Mouse (Mus musculus) layer of hippocampus, adult 8-10 months (tissue): Measurements from ENCODE around the gene Cwc25. TPM values are rescaled to one million over a fixed set of nuclear protein-coding genes. Genes with fewer than 3 reads are reported as not detected.
"Not testable (repeated sequence)": the region's sequence is repeated elsewhere in the genome, so short reads cannot be mapped to it uniquely, and the experiment has no call there.

ENCODE experiments used
- DNase-seq, 2 experiments: peaks; one replicate each; pipeline ENCODE4 v3.0.0; 2022; ENCODE audit warnings: low spot score in 2 of 2
- total RNA-seq, 4 experiments: library from RNA; stranded (reverse); gene quantifications; 2 replicates each; pipeline ENCODE4 v1.2.4; 2022

The Cwc25 gene
- total RNA-seq, 4 experiments from 2014 or later = 18.6 to 22.2 (median 20.6) TPM

DNA sequence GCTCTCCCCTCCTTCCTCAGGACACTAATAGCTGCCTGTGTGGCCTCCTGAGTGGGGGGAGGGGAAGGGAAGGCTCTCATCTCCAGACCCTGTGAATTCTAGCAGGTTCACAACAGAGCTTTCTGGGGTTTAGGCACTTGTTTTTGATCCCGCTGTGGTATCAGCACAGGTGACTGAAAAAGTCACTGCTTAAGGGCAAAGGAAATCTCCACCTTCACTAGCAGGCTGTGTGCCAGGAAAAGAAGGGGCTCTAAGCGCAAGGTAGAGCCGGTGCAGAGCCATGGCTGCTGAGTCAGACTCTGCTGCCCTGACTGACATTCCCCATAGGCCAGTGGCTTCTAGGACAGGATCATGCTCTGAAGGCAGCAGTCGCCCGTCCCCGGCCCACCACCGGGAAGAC, 37.6 kb downstream of the Cwc25 start:
- no peak for DNase-seq

- DNase-seq = no peak
Measured at GRCm38 (mm10) chr11:97728311-97728710, 38.0 kb downstream of the Cwc25 start.

DNA sequence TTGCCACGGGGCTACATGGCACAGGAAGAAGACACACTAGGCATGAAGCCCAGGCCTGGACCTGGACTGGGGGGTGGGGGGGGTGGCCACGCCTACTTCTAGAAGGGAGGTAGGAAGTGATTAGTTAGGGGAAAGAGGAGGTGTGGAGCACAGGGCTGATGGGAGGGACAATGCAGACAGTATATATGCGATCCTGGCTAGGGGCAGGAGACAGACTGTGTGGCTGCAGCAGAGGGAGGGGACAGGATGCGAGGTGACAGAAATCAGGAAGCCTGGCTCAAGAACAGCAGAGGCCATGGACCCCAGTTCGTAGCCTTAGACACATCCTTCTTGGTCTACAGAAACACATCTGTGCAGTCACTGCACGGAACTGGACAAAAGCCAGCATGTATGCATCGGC, 42.6 kb downstream of the Cwc25 start:
- no peak for DNase-seq

DNA sequence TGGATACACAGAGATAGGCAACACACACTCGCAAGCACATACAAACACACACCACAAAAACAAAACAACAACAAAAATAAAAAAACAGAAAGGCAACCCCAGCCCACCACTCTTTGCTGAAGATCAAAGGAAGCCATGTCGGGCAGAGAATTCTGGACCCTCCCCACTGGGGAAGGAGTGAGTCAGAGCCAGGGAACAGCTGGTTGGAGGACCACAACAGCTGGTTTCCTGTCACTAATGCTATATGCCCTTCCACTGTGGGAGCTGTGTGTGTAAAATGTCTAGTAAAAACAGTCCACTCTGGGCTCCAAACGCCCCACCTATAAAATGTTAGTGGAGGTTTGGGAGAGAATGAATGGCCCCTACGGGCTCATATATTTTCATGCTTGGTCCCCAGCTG, 45.0 kb downstream of the Cwc25 start:
- DNase-seq = no peak

DNA sequence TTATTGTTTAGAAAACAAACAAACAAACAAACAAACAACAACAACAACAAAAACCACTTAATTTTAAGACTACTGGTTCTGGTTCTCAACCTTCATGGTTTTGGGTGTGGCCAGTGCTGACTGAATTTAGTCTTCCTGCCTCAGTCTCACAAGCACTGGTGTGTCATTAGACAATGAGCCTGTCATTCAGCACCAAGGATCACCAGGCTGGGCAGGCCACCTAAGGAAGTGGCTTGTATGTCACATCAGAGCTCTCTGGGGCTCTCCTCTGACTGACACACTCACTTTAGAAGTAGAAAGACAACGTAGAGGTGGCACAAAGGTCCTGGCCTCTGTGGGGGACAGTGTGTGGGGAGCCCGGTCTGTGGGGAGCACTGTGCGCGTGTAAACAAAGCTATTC, 47.3 kb downstream of the Cwc25 start:
- no peak for DNase-seq

DNA sequence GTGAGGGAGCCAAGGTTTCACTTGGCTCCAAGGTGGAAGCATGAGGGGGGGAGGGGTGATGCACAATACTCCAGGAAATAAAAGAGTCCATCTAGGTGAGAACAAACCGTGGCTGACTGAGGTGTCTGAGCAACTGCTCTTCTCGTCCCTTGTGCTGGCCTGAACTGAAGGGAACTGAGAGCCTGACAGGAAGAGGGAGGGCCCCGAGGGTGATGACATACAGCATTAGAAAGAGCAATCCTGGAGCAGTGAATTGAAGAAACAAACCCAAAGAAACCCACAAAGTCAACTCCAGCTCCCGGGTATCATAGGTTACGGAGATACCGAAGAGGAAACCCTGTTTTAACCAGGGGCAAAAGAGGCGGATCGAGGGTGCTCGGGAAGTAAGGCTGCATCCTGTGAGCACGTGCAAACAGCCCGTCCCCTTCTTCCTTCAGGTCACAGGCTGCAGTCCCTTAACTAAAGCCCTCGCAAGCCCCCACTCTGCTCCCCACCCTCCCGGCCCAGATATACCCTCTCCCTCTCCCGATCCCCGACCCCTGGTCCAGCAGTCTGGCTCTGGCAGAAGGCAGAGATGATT, 48.0 kb downstream of the Cwc25 start:
- DNase-seq = no peak

DNA sequence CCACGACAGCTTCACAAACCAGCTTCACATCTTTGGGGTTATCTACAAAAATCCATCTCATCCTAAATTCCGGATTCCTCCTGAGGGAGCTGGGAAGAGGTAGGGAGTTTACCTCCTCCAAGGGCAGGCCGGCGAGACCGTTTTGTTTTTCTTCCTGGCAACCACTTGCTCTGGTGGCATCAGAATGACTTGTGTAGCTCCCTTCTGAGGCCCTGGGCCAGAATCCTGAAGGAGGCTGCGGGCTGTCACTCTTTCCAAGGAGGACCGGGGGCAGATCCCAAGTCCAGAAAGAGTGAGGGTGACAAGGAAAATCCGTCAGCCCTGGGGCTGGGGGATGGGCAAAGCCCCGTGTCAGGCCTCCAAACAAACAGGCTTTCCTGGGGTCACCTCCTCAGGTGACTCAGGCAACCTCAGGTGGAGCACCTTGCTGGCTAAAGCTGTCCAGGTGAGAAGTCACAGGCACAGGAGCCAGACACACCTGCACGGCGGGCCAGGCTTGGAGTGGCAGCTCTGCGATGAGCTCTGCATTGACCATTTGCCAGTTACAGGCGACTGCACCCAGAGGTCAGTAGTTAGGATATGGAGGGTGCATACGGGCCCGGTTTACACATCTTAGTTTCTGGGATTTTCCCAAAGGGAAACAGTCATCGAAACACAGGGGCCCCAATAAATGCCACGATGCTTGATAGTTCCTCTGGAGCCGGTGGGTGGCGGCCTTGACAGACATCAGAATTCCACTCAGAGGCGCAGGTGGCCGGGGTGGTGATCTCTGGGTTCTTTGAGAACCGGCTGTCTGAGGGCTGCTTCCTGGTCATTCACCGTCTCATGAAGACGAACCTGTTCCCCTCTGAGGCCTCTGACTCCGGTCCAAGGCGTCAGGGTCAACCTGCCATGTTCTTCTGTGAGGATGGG, 48.7 kb downstream of the Cwc25 start:
- DNase-seq = no peak

- DNase-seq = no peak
Measured at GRCm38 (mm10) chr11:97716021-97716420, 50.3 kb downstream of the Cwc25 start.

GRCm38 (mm10) chr11:97714784-97715760, 51.3 kb downstream of the Cwc25 start:
- no peak for DNase-seq

DNA sequence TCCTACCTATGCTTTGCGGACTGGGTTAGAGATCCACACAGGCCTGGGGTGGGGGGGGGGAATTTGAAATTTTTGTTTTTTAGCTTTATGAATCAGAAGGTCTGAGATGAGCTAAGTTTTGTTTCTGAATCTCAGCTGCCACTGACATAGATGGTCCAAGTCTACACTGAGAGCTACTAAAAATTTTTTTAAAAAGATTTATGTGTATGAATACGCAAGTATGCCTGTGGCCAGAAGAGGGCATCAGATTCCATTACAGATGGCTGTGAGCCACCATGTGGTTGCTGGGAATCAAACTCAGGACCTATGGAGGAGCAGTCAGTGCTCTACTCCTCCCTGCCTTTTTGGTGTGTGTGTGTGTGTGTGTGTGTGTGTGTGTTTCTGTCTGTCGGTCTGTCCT, 52.0 kb downstream of the Cwc25 start:
- DNase-seq = no peak

DNA sequence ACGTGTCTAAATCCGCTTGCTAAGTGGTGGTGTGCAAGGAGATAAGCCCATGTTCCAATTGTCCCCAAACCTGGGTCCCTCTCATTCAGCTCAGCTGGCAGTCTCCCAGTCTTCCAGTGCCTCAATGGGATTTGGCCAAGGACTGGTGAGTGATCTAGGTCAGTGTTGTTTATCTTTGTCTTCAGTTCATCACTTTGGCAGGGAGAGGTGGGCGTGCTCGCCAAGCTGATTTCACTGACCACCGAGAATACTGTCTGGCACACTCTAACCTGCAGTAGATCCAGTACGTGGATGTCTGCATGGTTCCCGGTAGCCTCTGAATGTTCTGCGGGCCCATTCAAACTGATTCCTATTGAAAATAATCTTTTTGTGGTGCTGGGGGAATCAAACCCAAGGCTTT, 52.5 kb downstream of the Cwc25 start:
- DNase-seq = no peak

- DNase-seq = no peak
Measured at GRCm38 (mm10) chr11:97712286-97712685, 54.1 kb downstream of the Cwc25 start.

DNA sequence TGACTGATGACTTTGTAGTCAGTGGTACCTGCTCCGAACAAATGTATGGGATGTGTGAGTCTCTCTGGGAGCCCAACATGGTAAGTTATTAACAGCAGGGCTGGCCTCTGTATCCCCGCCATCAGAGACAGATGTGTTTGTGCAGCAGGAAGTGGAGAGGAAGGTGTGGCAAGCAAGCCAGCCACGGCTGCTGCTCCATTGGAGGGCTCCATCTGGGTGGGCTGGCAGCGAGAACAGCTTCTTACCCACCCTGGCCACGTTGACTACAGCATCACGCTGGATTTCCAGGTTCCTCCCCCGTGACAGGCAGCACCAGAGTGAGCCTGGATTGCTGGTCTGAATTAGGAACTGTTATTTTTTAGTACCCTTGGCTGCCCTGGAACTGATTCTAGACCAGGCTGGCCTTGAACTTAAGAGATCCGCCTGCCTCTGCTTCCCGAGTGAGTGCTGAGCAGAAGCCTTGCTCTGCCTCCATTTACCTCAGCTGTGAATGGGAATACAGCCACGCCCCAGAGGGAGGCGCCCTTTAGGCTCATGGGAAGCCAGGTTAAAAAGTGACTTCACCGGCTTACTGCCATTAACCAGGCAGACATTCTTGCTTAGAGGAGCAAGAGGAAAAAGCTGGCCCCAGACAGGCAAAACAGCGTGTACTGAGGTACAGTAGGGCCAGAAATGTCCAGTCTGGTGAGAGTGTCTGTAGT, 55.0 kb downstream of the Cwc25 start:
- DNase-seq = no peak

DNA sequence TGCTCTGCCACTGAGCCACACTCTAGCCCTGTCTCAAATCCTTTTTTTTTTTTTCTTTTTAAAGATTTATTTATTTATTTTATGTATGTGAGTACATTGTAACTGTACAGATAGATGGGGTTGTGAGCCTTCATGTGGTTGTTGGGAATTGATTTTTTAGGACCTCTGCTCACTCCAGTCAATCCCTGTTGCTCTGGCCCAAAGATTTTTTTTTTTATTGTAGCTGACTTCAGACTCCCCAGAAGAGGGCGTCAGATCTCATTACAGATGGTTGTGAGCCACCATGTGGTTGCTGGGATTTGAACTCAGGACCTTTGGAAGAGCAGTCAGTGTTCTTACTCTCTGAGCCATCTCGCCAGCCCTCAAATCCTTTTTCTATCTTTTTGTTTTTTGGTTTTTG, 56.3 kb downstream of the Cwc25 start:
- not testable (repeated sequence) for DNase-seq

DNA sequence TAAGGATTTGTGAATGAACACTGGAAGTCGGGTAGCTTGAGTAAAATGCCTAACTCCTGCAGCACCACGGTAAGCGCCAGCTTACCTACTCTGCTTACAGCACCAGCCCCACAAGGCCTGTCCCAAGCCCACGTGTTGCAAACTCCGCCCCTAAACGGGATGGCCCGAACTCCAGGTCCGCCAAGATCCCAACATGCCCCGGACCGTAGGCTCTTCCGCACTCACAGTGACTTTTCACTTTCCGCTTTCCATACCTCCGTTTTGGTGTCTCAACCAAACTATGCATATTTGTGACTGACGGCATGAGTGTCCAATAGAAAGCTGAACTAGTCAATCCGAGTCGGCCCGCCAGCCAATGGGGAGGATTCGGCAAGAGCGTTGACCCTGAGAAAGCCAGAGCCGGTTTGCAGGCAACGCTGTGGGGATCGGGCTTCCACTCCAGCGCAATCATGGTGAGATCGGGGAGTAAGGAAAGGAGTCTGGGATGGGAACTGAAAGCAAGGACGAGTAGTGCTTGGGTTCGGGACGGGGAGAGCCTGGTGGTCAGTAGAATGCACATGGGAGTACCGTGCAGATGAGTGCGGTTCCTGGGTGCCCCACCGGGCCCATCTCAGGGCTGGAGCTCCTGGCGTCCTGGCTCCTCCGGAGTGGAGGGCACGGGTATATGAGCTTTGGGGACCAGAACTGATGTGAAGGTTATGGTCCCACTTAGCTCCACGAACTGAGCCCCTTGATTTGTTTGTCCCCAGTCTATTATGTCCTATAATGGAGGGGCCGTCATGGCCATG, 63.1 kb downstream of the Cwc25 start, which contains the start of gene Psmb3:
Gene Psmb3, plus strand, starts transcription at position 361 of the 788 bp plus-strand sequence.
- peak; percentile 99 to 100 for DNase-seq

DNA sequence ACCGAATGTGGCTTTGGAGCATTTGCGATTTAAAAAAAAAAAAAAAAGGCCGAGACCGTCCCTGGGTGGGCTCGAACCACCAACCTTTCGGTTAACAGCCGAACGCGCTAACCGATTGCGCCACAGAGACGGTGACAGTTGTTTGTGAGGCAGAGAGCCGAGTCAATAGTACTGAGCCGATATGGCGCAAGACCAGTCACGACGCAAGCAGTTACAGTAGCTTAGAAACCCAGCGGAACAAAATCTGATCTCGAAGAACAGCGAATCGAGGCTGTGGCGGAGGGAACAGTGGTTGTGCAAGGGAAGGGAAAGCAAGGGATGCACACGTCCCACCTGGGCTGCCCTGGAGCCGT, 64.0 kb downstream of the Cwc25 start:
- peak; percentile 89 to 93 for DNase-seq

- no peak for DNase-seq
Measured at GRCm38 (mm10) chr11:97701581-97702392, 64.6 kb downstream of the Cwc25 start.

GRCm38 (mm10) chr11:97700746-97701580, 65.4 kb downstream of the Cwc25 start:
- no peak for DNase-seq
